In the genomic region with DNA sequence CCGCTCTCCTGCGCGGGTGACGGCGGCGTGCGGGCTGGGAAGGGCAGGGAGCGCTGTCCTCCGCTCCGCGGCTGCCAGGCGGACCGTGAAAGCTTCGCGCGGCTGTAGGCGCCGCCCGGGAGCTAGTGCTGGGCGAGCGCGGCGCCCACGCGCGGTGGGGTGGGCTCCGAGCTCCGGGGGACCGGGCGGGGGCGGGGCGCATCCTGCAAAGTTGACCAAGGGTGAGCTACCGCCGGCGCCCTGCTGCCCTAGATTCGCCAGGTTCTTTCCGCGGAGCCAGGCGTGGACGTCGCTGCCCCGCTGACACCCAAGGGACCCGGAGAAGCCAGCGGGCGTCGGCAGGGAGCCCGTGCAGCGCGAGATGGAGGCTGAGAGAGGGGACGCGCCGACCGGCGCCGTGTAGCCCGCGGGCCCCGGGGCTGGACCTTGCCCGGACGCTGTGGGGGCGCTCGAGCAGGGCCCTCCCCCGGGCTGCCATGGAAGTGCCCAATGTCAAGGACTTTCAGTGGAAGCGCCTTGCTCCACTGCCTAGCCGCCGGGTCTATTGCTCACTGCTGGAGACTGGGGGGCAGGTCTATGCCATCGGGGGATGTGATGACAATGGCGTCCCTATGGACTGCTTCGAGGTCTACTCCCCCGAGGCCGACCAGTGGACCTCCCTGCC, we compare ENCODE assay signal across 9 mouse cellular contexts. TPM values are rescaled to one million over a fixed set of nuclear protein-coding genes. Genes with fewer than 3 reads are reported as not detected.
A peak's percentile ranks its signal among the peaks of the same experiment; 100 is the strongest.
DNase-seq lines count a peak whose midpoint lies in the region; ATAC-seq and TF ChIP-seq lines count a peak whose summit lies in the region.
"Had no signal": no experiment of that assay in that cellular context is flagged by ENCODE, and none has a peak within 500 bp of the region (broad histone marks: within the 10 kb centered on the region; RNA-seq: fewer than 3 reads in every experiment).

No protein-coding gene starts in this region.

- H3K27ac ChIP-seq in embryonic facial prominence, embryonic 15.5 days (replicated peaks), result no peak overlapping the region
- peak overlapping the region; percentile 76 for H3K27ac ChIP-seq in hindbrain, embryonic 16.5 days (ENCODE audit: low read depth, low read length)
- H3K27ac ChIP-seq in liver, embryonic 12.5 days, result no peak overlapping the region
- H3K27ac ChIP-seq in neural tube, embryonic 13.5 days (replicated peaks), result peak overlapping the region; percentile 80

- CTCF ChIA-PET in Patski (lab: Charles Lee), result interaction anchor here (0.7 to 2.8 kb wide), 4 partner anchors 9 to 142 kb away, joined by 3 to 13 read pairs (median 6); no protein-coding TSS in a partner anchor

- 1% methylated on average over 71 of the region's 71 CpGs for whole genome bisulfite sequencing in embryonic facial prominence, embryonic 15.5 days
- WGBS in hindbrain, embryonic 16.5 days, result 1% methylated on average over 53 of the region's 71 CpGs
- 2% methylated on average over 59 of the region's 71 CpGs for WGBS in liver, embryonic 12.5 days (ENCODE audit: insufficient replicate concordance)
- 2% methylated on average over 64 of the region's 71 CpGs for WGBS in neural tube, embryonic 13.5 days

- H3K4me1 ChIP-seq in embryonic facial prominence, embryonic 15.5 days, result peaks cover 15% of the 10 kb centered on the region
- peaks cover 24% of the 10 kb centered on the region for H3K4me1 ChIP-seq in hindbrain, embryonic 16.5 days (ENCODE audit: control insufficient read depth, insufficient read depth, low read depth, low read length)
- H3K4me1 ChIP-seq in liver, embryonic 12.5 days, result peaks cover 10% of the 10 kb centered on the region
- H3K4me1 ChIP-seq in neural tube, embryonic 13.5 days (replicated peaks), result peaks cover 47% of the 10 kb centered on the region

- DNase-seq in gastrocnemius, postnatal 14 days, result peak; percentile 41
- no peak for DNase-seq in gastrocnemius, adult 18-20 months (ENCODE audit: low spot score)
- DNase-seq in Patski (ENCODE audit: low read depth, low spot score), result no peak
- DNase-seq in layer of hippocampus, adult 9-10 months (ENCODE audit: low spot score), result no peak

- peak; percentile 71 for ATAC-seq in Patski
- peak; percentile 37; the same call in 1 of the 2 replicates for ATAC-seq in embryonic facial prominence, embryonic 15.5 days (ENCODE audit: insufficient number of reproducible peaks, low FRiP score, low TSS enrichment, low read depth)
- ATAC-seq in hindbrain, embryonic 16.5 days, result peak; percentile 74
- peak; percentile 22; the same call in 1 of the 2 replicates for ATAC-seq in liver, embryonic 12.5 days
- ATAC-seq in neural tube, embryonic 13.5 days (ENCODE audit: low read depth), result peak; percentile 72

- TF ChIP-seq CTCF in Patski (IDR thresholded peaks at IDR 0.05), result no peak

- POLR2A ChIA-PET in Patski (lab: Charles Lee), result interaction anchor here (0.8 to 5.8 kb wide), 6 partner anchors 11 to 56 kb away, joined by 3 to 23 read pairs (median 4); no protein-coding TSS in a partner anchor

- no peaks in the 10 kb centered on the region for H3K9me3 ChIP-seq in embryonic facial prominence, embryonic 15.5 days (replicated peaks)
- no peaks in the 10 kb centered on the region for H3K9me3 ChIP-seq in hindbrain, embryonic 16.5 days (ENCODE audit: control insufficient read depth, low read length)
- no peaks in the 10 kb centered on the region for H3K9me3 ChIP-seq in liver, embryonic 12.5 days (replicated peaks)
- H3K9me3 ChIP-seq in neural tube, embryonic 13.5 days, result no peaks in the 10 kb centered on the region

- peak overlapping the region; percentile 100 for H3K4me2 ChIP-seq in embryonic facial prominence, embryonic 15.5 days (replicated peaks)
- peak overlapping the region; percentile 98 for H3K4me2 ChIP-seq in hindbrain, embryonic 16.5 days (ENCODE audit: low read length)
- H3K4me2 ChIP-seq in liver, embryonic 12.5 days, result peak overlapping the region; percentile 77
- H3K4me2 ChIP-seq in neural tube, embryonic 13.5 days, result peak overlapping the region; percentile 87

- intact Hi-C loops in gastrocnemius, postnatal 14 days (cut with DNase I; ENCODE audit: low total_unique reads), result no loop called here

- in situ Hi-C loops in Patski (cut with MboI; ENCODE audit: low pct_unique_long_range_greater_than_20kb), result loop anchor here (25.0 kb wide), 1 partner anchor 562 kb away; a partner anchor contains a TSS

- peak overlapping the region; percentile 44 for H3K9ac ChIP-seq in embryonic facial prominence, embryonic 15.5 days
- peak overlapping the region; percentile 88 for H3K9ac ChIP-seq in hindbrain, embryonic 16.5 days (ENCODE audit: low read depth, low read length)
- H3K9ac ChIP-seq in liver, embryonic 12.5 days, result peak overlapping the region; percentile 42
- peak overlapping the region; percentile 86 for H3K9ac ChIP-seq in neural tube, embryonic 13.5 days

- no peaks in the 10 kb centered on the region for H3K27me3 ChIP-seq in Patski
- H3K27me3 ChIP-seq in embryonic facial prominence, embryonic 15.5 days, result peaks cover 43% of the 10 kb centered on the region
- no peaks in the 10 kb centered on the region; the same call in 1 of the 2 replicates for H3K27me3 ChIP-seq in hindbrain, embryonic 16.5 days (replicated peaks; ENCODE audit: control insufficient read depth, insufficient read depth, low read length)
- peaks cover 95% of the 10 kb centered on the region for H3K27me3 ChIP-seq in liver, embryonic 12.5 days (replicated peaks)
- H3K27me3 ChIP-seq in neural tube, embryonic 13.5 days, result peaks cover 24% of the 10 kb centered on the region

- H3K4me3 ChIP-seq in embryonic facial prominence, embryonic 15.5 days (replicated peaks), result peak overlapping the region; percentile 55
- H3K4me3 ChIP-seq in hindbrain, embryonic 16.5 days (ENCODE audit: low read length), result peak overlapping the region; percentile 65
- H3K4me3 ChIP-seq in liver, embryonic 12.5 days, result peak overlapping the region; percentile 45
- H3K4me3 ChIP-seq in neural tube, embryonic 13.5 days, result peak overlapping the region; percentile 59

- no peaks in the 10 kb centered on the region for H3K36me3 ChIP-seq in embryonic facial prominence, embryonic 15.5 days
- no peaks in the 10 kb centered on the region for H3K36me3 ChIP-seq in hindbrain, embryonic 16.5 days (ENCODE audit: control insufficient read depth, insufficient read depth, low read length)
- no peaks in the 10 kb centered on the region for H3K36me3 ChIP-seq in liver, embryonic 12.5 days
- H3K36me3 ChIP-seq in neural tube, embryonic 13.5 days, result no peaks in the 10 kb centered on the region

RNA-seq across cellular contexts. Expression of a gene that starts 0.5 kb away (rescaled TPM):
- under 1 TPM; 0.39 to 0.42 TPM for total RNA-seq in gastrocnemius, postnatal 14 days (2021)
- total RNA-seq in gastrocnemius, adult 18-20 months (2021), result under 1 TPM; 0.27 to 0.36 TPM
- polyA plus RNA-seq in Patski (2021), result 141 TPM
- polyA plus RNA-seq in embryonic facial prominence, embryonic 15.5 days (2015; fragmentation: Nextera tagmentation; extraction: Ambion mirVana), result 0.29 and 0.87 TPM in 2 replicates
- polyA plus RNA-seq in hindbrain, embryonic 16.5 days (2015; fragmentation: Nextera tagmentation; extraction: Ambion mirVana), result 8.3 and 10.0 TPM in 2 replicates
- 0.06 and 0.07 TPM in 2 replicates for polyA plus RNA-seq in liver, embryonic 12.5 days (2016; fragmentation: Nextera tagmentation; extraction: Ambion mirVana)
- 4.6 and 6.1 TPM in 2 replicates for polyA plus RNA-seq in neural tube, embryonic 13.5 days (2015; fragmentation: Nextera tagmentation; extraction: Ambion mirVana)
- total RNA-seq: MEL had no signal

RNA-seq across cellular contexts. Expression of a gene that starts 17.0 kb away (rescaled TPM):
- total RNA-seq in gastrocnemius, postnatal 14 days (2021), result 1 to 10 TPM; 1.1 to 1.5 TPM
- total RNA-seq in gastrocnemius, adult 18-20 months (2021), result 1 to 10 TPM in 1 of 2 experiments, under 1 TPM in 1; 0.87 to 1.1 TPM
- polyA plus RNA-seq in Patski (2021), result 110 TPM
- polyA plus RNA-seq in embryonic facial prominence, embryonic 15.5 days (2015; fragmentation: Nextera tagmentation; extraction: Ambion mirVana), result 8.5 and 9.1 TPM in 2 replicates
- polyA plus RNA-seq in hindbrain, embryonic 16.5 days (2015; fragmentation: Nextera tagmentation; extraction: Ambion mirVana), result 11.1 and 12.8 TPM in 2 replicates
- polyA plus RNA-seq in liver, embryonic 12.5 days (2016; fragmentation: Nextera tagmentation; extraction: Ambion mirVana), result 1.3 and 1.7 TPM in 2 replicates
- polyA plus RNA-seq in neural tube, embryonic 13.5 days (2015; fragmentation: Nextera tagmentation; extraction: Ambion mirVana), result 9.0 and 10.5 TPM in 2 replicates

Comparison
In these comparisons a context has a peak if more than half of its experiments do, and no peak if none do; other contexts are left out.
1. ATAC-seq: peak in every context shown above with its lines; median percentile 74 in hindbrain, embryonic 16.5 days; 72 in neural tube, embryonic 13.5 days; 71 in Patski; 37 in embryonic facial prominence, embryonic 15.5 days; 22 in liver, embryonic 12.5 days.
2. H3K27ac ChIP-seq: peak in hindbrain, embryonic 16.5 days (single experiment) and neural tube, embryonic 13.5 days (single experiment); none in embryonic facial prominence, embryonic 15.5 days (single experiment) and liver, embryonic 12.5 days (single experiment).
3. RNA of a gene that starts 0.5 kb away (polyA plus RNA-seq): 141 TPM in Patski (single experiment); 8.3 to 10.0 TPM in hindbrain, embryonic 16.5 days, 4.6 to 6.1 TPM in neural tube, embryonic 13.5 days, 0.29 to 0.87 TPM in embryonic facial prominence, embryonic 15.5 days and 0.06 to 0.07 TPM in liver, embryonic 12.5 days; every median in the first group is over 10 times any median in the second.
4. Peak in every context shown above with its lines, with median percentiles within 50 percentile points of each other: H3K4me2 ChIP-seq, H3K4me3 ChIP-seq and H3K9ac ChIP-seq.